Mouse (Mus musculus): ENCODE measurements around the gene C77080. TPM values are rescaled to one million over a fixed set of nuclear protein-coding genes. Genes with fewer than 3 reads are reported as not detected.
A peak's percentile ranks its signal among the peaks of the same experiment; 100 is the strongest.

Gene C77080
- 10 to 100 TPM in 1 of 2 experiments, 1 to 10 TPM in 1; 9.7 to 11.7 TPM for total RNA-seq (2021)

DNA sequence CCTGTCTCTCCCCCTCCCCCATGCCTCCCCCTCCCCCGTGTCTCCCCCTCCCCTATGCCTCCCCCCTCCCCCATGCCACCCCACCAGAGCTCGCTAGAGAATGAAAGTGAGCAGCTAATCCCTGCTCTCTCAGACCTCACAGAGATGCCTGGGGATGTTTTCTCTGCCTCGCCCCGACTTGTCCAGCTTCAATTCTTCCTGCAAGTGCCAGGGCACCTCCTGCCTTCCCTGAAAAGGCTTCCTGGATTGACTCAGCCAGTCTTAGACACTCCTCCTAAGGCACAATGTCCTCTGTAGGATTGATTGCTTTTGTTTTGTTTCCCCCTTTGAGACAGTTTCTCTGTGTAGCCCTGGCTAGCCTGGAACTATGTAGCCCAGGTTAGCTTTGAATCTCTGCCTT is at the start of gene C77080:
C77080 (minus strand) TSS at position 209 of the 400 bp plus-strand sequence.
- intact Hi-C loops (cut with DNase I): no loop called here
- DNase-seq: no peak

DNA sequence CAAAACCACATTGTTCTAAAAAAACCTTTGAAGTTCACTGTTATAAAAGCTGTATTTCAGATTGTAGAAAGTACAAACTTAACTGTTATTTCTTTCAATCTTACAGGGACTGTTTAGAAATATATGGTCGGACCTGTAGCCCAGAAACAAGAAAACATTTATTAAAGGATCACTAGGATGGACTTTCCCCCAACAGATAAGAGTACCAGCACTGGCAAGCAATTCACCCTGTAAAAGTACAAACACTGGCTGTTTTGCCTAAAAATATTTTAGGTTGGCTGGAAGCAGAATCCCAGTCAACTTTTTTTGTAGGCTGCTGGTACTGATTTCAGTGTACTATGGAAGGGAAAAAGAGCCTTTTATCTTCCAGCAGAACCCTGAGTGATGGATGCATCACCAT is 46.7 kb upstream of the C77080 start:
- intact Hi-C loops (cut with DNase I): no loop called here

DNA sequence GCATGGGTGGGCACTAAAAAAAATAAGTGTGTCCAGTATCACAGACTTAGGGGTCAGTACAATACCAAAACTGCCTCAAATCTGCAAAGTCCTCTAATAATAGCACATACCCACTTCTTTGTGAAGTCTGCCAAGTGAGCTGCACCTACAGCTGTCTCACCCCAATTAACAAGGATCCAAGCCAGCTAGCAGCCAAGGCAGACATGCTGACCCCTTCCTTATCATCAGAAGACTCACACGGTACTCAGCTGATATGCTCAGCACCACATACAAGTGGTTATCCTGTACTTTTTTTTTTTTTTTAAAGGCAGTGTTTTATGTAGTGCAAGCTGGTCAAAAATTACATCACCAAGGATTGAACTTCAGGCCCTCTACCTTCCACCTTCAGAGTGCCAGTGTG is 43.1 kb upstream of the C77080 start:
- no peak for DNase-seq
- intact Hi-C loops (cut with DNase I): no loop called here

More for the DNA sequence above, 46.7 kb upstream of the C77080 start:
- no peak for DNase-seq

DNA sequence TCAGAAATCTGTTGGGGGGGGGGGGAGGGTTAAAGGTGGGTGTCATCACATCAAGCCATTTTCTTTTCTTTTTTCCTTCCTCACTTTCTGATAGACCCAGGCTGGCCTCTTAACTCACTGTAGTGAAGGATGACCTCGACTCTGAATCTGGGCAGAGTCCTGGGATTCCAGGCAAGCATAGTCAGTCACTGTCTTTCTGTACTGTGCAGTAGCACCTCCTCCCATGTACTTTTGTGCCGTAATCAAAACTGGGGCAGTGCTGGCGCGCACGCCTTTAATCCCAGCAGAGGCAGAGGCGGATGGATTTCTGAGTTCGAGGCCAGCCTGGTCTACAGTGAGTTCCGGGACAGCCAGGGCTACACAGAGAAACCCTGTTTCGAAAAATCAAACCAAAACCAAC is 42.6 kb upstream of the C77080 start:
- no peak for DNase-seq
- intact Hi-C loops (cut with DNase I): no loop called here

DNA sequence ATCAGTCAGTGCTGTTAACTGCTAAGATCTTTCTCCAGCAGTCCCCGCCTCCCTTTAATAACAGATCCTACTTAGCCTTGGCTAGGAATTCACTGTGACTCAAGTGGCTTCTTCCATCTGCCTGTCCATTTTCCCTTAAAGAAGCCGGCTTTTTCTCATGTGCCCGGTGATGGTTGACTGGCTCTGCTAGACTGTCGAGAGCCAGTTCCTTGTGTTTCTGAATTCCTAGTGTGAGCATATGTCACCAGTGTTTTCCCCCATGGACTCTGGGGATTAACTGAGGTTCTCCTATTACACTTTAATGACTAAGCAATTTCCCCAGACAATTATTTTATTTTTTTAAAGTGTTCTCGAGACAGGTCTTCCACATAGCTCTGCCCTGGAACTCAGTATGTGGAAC is 42.2 kb upstream of the C77080 start:
- DNase-seq: no peak
- intact Hi-C loops (cut with DNase I): no loop called here

DNA sequence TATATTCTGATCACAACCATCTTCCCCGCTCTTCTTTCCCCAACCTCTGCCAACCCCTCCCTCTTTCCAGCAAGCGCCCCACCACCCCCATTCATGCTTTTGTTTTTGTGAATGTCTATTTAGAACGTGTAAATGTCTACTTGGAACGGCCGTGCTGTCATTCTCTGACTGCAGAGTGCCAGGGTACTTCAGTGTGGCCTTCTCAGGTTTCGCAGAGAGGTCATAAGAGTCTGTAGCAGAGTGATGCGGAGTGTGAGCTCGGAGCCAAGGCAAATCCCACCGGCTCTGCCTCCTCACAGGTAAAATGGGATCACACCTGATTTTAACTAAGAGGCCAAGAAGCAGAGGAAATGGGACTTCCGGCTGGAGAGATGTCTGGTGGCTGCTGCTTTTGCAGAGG is 37.9 kb upstream of the C77080 start:
- intact Hi-C loops (cut with DNase I): no loop called here
- no peak for DNase-seq

DNA sequence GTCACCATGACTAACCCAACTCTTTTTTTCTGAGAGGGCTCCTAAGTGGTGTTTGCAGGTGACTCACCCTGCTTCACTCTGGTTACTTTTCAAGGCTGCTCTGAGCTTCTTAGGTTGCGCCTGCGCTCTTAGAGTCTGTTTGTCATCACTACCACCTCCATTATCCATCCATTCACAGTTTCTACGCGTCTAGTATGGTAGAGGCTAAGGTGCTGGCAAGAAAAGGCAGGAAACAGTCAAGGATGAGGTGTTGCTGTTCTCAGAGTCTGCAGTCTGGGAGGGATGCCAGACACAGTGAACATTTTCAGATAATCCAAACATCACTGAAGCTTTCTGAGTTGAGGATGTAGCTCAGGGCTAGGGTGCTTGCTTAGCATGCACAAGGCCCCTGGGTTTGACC is 36.5 kb upstream of the C77080 start:
- intact Hi-C loops (cut with DNase I): no loop called here
- no peak for DNase-seq

DNA sequence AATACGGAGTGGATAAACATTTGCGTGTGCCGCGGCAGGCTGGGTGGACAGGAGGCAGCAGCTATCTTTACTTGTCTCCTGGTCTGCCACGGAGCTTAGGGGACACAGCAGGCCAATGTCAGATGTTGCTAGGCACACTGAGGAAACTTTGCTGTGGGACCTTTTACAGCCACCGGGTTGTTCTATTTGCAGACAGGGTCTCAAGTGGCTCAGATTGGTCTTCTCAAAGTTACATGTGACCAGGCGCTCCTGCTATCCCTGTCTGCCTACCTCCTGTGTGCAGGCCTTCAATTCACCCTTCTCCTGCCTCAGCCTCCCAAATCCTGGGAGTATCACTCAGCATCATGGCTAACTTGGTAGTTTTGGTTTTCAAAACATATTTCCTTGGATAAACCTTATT is 34.9 kb upstream of the C77080 start:
- intact Hi-C loops (cut with DNase I): no loop called here
- no peak for DNase-seq

DNA sequence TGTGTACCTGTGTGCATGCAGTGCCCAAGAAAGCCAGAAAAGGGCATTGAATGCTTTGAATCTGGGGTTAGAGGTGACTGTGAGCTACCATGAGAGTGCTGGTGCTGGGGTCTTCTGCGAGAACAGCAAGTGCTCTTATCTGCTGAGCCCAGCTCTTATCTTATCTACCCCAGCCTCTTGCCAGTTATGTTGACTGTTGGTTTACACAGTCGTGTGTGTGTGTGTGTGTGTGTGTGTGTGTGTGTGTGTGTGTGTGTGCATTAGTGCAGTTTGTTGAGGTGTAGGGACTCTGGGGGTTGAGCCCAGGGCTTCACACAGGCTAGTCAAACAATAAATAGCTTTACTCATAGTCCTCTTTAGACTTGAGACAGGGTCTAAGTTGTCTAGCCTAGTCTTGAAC is 34.0 kb upstream of the C77080 start:
- intact Hi-C loops (cut with DNase I): no loop called here
- DNase-seq: no peak

DNA sequence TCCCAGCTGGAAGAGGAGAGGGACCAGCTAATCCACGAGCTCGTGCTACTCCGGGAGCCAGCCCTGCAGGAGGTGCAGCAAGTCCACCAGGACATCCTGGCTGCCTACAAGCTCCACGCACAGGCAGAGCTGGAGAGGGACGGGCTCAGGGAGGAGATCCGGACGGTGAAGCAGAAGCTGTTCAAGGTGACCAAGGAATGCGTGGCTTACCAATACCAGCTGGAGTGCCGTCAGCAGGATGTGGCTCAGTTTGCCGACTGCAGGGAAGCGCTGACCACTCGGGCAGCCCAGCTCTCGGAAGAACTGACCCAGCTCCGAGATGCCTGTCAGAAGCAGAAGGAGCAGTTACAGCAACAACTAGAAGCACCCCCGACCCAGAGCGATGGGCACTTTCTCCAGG is 32.5 kb upstream of the C77080 start:
- DNase-seq: no peak
- intact Hi-C loops (cut with DNase I): no loop called here

DNA sequence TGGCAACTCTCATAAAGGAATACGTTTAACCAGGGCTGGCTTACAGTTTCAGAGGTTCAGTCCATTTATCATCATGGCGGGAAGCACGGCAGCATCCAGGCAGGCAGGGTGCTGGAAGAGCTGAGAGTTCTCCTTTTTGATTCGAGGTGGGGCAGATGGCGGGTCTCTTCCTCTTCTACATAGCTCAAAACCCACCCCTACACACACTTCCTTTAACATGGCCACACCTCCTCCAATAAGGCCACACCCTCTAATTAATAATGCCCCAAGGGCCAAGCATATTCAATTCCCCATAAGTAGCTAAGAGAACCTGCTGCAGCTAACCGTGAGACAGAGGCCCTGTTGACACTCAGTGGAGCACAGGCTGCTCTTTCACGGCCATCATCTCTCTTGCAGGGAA is 31.6 kb upstream of the C77080 start:
- no peak for DNase-seq
- intact Hi-C loops (cut with DNase I): no loop called here

DNA sequence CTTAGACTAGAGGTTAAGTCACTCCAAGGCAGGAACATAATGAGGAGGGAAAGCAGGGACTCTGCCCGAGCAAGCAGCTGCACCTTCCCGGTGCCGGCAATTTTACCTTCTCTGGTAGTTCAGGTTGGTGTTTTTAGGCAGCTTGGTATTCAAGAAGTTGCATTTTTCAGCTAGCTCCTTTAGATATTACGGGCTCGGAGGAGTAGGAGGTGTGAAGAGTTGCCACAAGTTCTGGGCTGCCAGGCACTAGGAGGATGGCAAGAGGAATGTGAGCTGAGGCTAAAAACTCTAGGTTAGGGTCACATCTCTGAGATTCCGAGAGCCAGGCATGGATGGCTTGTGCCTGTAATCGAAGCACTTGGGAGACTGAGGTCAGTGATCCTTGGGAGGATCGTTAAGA is 28.5 kb upstream of the C77080 start:
- no peak for DNase-seq
- intact Hi-C loops (cut with DNase I): no loop called here

DNA sequence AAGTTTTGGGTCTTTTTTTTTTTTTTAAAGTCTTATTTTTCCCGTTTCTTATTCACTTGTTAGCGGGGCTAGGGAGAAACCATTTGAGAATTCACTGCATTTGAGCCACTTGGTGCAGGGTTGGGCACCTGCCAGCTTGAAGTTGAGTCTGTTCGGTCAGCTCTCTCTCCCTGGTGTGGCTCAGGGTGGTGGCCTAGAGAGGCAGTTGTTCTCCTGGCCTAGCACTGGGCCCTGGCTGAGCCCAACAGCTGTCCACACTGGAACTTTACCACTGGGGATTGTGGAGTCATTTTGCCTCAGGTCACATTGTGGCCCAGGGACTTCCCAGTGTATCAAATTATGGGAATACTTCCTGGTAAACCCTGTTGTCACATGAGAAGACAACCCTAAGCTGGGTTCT is 26.9 kb upstream of the C77080 start:
- DNase-seq: no peak
- intact Hi-C loops (cut with DNase I): no loop called here

DNA sequence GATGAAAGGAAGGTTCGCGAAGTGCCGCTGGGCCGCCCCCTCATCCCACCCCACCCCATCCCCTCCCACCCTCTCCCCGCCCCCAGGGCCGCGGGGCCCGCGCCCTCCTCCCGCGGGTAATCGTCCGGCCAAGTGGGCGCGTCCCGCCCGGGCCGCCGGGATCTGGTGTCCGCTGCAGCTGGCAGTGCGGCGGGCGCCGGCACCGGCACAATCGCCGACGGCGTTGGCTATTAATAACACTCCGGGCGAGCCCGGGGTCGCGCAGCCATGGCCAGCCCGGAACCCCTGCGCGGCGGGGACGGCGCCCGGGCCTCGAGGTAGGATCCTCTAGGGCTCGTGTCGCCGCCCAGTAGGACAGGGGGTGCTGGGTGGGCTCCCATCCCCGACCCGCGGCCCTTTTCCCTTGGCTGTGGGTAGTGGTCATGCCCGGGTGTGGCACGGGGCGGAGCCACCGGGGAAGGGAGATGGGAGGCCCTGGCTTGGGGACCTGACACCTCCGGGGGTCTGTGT is 26.3 kb upstream of the C77080 start, which contains the start of gene Sync:
Sync (plus strand) TSS at position 146 of the 510 bp plus-strand sequence.
- intact Hi-C loops (cut with DNase I): no loop called here
- peak; percentile 28 for DNase-seq

DNA sequence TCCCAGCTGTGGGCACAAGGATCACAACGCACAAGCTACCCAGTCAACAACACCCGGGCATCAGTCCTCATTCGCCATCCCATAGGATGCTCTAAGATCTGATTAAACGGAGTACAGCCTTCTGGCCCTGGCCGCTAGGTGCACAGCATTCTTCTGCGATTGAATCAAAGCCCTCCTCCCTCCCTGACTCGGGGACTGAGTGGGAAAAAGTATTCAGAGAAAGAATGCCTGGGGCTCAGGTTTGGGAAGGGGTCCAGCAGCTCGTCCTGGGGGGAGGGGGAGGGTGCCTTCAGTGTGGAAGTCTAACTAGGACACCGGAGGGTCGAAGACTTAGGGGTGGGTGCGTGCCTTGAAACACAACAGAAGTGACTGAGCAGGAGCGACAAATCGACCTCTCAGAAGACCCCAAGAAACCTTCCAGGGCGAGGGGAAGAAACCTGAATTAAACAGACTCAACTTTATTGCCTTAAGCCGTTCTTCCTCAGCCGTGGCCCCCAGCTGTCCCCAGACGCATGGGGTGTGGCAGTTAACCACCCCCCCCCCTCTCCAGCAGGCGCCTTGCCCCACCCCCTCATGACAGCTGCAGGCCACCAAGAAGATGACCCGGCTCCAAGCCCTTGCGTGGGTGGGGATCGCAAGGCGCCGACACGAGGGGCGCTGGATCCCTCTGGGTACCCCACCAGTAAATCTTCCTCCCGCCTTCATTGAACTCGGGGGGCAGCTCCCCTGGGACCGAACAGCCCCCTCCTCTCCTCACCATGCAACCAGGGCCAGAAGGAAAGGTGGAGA is 25.7 kb upstream of the C77080 start:
- intact Hi-C loops (cut with DNase I): no loop called here
- DNase-seq: peak; percentile 34

DNA sequence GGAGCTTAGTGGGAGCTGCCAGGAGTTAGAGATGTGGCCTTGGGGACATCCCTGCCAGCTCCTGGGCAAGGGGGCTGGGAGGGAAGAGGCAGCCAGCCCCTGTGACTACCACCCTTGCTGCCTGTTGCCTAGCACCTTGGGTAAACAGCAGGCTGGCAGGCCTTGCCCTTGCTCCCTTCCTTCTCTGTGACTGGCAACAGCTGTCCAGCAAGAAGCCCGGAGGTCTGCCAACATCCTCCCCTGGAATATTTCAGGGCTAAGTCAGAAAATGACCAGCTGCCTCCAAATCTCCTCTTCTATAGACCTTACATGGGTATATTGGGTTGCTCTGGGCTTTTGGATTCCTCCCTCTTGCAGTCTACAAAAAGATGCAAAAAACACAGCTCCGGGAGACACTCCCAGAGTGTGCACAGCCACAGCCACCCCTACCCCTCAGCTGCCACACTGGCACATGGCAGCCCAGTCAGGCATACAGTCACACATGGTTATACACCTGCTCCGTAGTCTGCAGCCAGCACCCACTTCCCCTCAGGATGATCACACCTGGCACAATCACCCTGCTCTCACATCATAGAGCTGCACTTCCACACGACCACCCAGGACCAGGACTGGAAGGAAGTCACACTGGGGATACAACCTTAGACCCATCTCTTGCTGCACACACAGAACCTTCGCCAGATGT is 24.9 kb upstream of the C77080 start:
- intact Hi-C loops (cut with DNase I): no loop called here
- peak; percentile 51 for DNase-seq

DNA sequence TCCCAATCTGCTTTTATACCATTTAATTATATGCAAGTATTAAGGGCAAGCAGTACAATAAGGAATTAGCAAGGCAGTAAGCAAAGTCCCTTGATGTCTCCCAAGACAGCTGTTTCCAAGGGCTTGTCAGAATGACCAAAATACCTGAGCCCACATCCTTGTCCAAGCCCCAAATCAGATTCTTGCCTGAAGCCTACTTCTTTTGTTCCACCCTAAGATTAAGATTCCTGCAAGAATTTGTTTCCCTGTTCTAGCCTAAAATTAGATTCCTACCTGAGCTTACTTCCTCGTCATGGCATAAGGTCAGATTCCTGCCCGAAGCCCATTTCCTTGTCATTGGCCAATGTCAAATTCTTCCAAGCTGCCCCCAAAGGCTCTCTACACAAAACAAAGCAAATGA is 23.5 kb upstream of the C77080 start:
- intact Hi-C loops (cut with DNase I): no loop called here
- no peak for DNase-seq

DNA sequence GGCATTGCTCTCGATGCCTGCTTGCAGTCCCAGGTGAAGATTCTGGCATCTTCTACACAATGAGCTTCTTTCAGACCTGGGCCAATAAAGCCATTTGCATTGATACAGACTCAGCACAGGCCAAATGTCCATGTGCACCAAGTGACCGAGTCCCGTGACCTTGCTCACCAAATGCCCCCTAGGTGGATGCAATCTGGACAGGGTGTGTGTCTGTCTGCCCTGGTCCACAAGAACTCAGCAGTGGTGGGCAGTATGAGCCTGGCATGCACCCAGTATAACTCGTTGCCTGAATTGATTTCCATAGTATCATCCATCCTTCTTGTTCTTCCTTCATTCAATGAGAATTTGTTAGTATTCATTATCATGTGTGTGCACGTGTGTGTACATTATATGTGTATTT is 22.0 kb upstream of the C77080 start:
- DNase-seq: peak; percentile 31
- intact Hi-C loops (cut with DNase I): no loop called here

DNA sequence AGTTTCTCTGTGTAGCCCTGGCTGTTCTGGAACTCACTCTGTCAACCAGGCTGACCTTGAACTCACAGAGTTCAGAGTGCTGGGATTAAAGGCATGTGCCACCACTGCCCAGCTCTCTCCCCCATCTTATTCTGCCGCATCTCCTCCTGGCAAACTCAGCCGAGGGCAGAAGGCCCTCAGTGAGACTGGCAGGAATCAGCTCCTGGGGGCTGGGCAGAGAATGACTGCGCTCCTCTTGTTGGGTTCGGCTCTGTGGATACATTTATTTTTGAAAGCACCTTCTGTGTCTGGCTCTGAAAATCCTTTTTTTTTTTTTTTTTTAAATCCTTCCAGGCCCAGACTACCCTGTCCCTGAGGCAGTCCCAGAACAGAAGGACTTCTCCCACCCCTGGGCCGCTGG is 21.6 kb upstream of the C77080 start:
- DNase-seq: no peak
- intact Hi-C loops (cut with DNase I): no loop called here

DNA sequence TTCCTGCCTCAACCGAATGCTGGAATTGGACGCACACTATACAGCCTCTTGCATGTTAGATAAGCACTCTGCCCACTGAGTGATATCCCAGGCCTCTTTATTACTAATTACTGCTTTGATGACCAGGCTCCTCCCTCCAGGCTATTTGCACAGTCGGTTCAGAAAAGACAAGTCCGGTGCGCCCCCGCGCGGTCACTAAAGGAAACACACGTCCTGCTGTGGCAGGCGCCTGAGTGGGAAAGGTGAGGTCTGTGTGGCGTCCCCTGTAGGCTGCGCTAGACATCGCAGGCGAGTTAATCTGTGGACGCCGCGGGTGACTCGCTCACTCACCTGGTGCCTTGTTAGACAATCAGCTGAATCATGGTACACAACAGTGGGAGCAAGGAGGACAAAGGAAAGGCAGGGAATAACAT is 15.3 kb upstream of the C77080 start:
- intact Hi-C loops (cut with DNase I): no loop called here

DNA sequence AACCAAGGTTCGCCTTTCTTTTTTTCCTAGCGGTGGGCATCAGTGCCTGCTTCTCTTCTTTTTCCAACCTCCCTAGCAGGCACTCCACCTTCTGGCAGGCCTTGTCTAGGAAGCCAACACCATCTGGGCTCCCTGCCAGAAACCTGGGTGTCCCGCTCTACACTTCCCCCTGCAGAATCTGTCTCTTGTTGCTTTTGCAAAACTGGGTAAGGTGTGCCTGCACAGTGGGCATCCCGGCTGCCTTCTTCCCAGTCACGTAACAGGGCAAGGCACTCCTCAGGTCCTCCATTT is 11.5 kb upstream of the C77080 start:
- DNase-seq: peak; percentile 90
- intact Hi-C loops (cut with DNase I): loop anchor here (5.0 kb wide), 1 partner anchor 60 kb away; no protein-coding TSS in a partner anchor

More for the DNA sequence above, 15.3 kb upstream of the C77080 start:
- peak; percentile 97 for DNase-seq
